Mouse (Mus musculus) MEL (cell line): ENCODE data around the gene Gla.

Source experiments
- CHD1 ChIP-seq: IDR thresholded peaks from 2 replicates; pipeline ENCODE4 v1.6.1; 2012; ENCODE audit warnings: low read depth, mild to moderate bottlenecking, inconsistent platforms, low read length, improper control_type of control experiment
- CTCF ChIP-seq, 3 experiments: IDR thresholded peaks in 2 of 3; conservative IDR thresholded peaks in 1 of 3; 2 replicates each; pipeline ENCODE4 v1.5.1; 2011 to 2012; ENCODE audit warnings: low read length in 3 of 3, low read depth in 2 of 3, mild to moderate bottlenecking in 2 of 3, improper control_type of control experiment in 1 of 3, inconsistent platforms in 1 of 3, mixed read lengths in 1 of 3, moderate library complexity in 1 of 3; ENCODE audit not compliant: control insufficient read depth in 1 of 3, insufficient read depth in 1 of 3, poor library complexity in 1 of 3, severe bottlenecking in 1 of 3
- ELF1 ChIP-seq: IDR thresholded peaks from 2 replicates; pipeline ENCODE4 v1.6.1; 2014; ENCODE audit warnings: low read depth, mild to moderate bottlenecking, inconsistent platforms, low read length, improper control_type of control experiment, moderate library complexity
- EP300 ChIP-seq, 2 experiments: IDR thresholded peaks; 2 replicates each; pipeline ENCODE4 v1.6.1; 2011; ENCODE audit warnings: improper control_type of control experiment in 2 of 2, low read length in 2 of 2, low read depth in 1 of 2, mild to moderate bottlenecking in 1 of 2
- HCFC1 ChIP-seq: IDR thresholded peaks from 2 replicates; pipeline ENCODE4 v1.6.1; 2012; ENCODE audit warnings: low read depth, mild to moderate bottlenecking, inconsistent platforms, low read length, improper control_type of control experiment, moderate library complexity
- MAX ChIP-seq: IDR thresholded peaks from 2 replicates; pipeline ENCODE4 v1.6.1; 2011; ENCODE audit warnings: low read length, improper control_type of control experiment
- POLR2A ChIP-seq, 2 experiments: IDR thresholded peaks; 2 replicates each; pipeline ENCODE4 v1.6.1; 2011 to 2012; ENCODE audit warnings: low read length in 2 of 2, mild to moderate bottlenecking in 2 of 2, control low read depth in 1 of 2, improper control_type of control experiment in 1 of 2, low read depth in 1 of 2, moderate library complexity in 1 of 2; ENCODE audit not compliant: control insufficient read depth in 1 of 2, insufficient read depth in 1 of 2, poor library complexity in 1 of 2
- POLR2AphosphoS2 ChIP-seq: IDR thresholded peaks from 2 replicates; pipeline ENCODE4 v1.6.1; 2011; ENCODE audit warnings: low read length, improper control_type of control experiment
- RCOR1 ChIP-seq: IDR thresholded peaks from 2 replicates; pipeline ENCODE4 v1.6.1; 2012; ENCODE audit warnings: low read depth, mild to moderate bottlenecking, inconsistent platforms, low read length, improper control_type of control experiment
- TBP ChIP-seq: IDR thresholded peaks from 2 replicates; pipeline ENCODE4 v1.8.0; 2011; ENCODE audit warnings: low read depth, low read length, improper control_type of control experiment
- USF1 ChIP-seq: IDR thresholded peaks from 2 replicates; pipeline ENCODE4 v1.6.1; 2014; ENCODE audit warnings: low read depth, mild to moderate bottlenecking, inconsistent platforms, low read length, improper control_type of control experiment, moderate library complexity
- ZC3H11A ChIP-seq: IDR thresholded peaks from 2 replicates; pipeline ENCODE4 v1.6.1; 2012; ENCODE audit warnings: low read depth, mild to moderate bottlenecking, inconsistent platforms, low read length, improper control_type of control experiment

DNA sequence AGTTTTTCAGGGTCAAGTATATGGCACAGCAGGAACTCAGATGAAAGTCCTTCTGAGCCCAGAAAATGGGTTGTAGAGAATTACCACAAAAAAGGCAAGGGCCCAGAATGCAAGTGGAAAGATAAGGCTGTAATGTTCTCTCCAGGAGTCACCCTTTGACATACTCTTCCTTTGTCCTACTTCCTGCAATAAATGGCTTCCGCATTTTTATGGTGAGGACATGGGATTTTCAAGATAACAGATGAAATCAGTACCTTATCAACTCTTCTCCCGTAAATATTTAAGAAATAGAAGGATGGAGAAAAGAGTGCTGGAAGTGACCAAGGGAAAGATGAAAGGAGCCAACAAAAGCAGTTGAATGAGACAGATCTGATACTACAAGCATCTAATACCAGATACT lies 27.3 kb upstream of the Gla start:
- TF ChIP-seq EP300 (IDR thresholded peaks at IDR 0.05; ENCODE audit: low read depth in 1 of 2, low read length in 2 of 2) = peak; percentile 31 to 65; a peak in 2 of 4 replicates
- TF ChIP-seq CTCF (IDR thresholded peaks at IDR 0.05 in 2 of 3, conservative IDR thresholded peaks at IDR 0.05 in 1 of 3; ENCODE audit: control insufficient read depth in 1 of 3, insufficient read depth in 1 of 3, low read depth in 2 of 3, low read length in 3 of 3, poor library complexity in 1 of 3, severe bottlenecking in 1 of 3) = no peak
- TF ChIP-seq RCOR1 = peak; percentile 53; the same call in 1 of the 2 replicates
- no peak for TF ChIP-seq POLR2A (IDR thresholded peaks at IDR 0.05; ENCODE audit: control insufficient read depth in 1 of 2, insufficient read depth in 1 of 2, low read depth in 1 of 2, low read length in 2 of 2, poor library complexity in 1 of 2)
- no peak for TF ChIP-seq HCFC1
- no peak for TF ChIP-seq USF1
- no peak for TF ChIP-seq POLR2AphosphoS2
- no peak for TF ChIP-seq CHD1
- TF ChIP-seq ELF1 = peak; percentile 29; the same call in 1 of the 2 replicates
- no peak for TF ChIP-seq MAX
- no peak for TF ChIP-seq TBP
- TF ChIP-seq ZC3H11A = no peak
